Mouse (Mus musculus) CD8-positive naive resting alpha-beta T cell, adult 2 months (primary cell): Measurements from ENCODE around the gene Pth2.
A peak's percentile ranks its signal among the peaks of the same experiment; 100 is the strongest.
"Not testable (repeated sequence)": the region's sequence is repeated elsewhere in the genome, so short reads cannot be mapped to it uniquely, and the experiment has no call there.

Experiments
- DNase-seq, 2 experiments: peaks; one replicate each; pipeline ENCODE4 v3.0.0; 2022; ENCODE audit warnings: low read depth in 2 of 2, low spot score in 2 of 2

Gene Pth2

DNA sequence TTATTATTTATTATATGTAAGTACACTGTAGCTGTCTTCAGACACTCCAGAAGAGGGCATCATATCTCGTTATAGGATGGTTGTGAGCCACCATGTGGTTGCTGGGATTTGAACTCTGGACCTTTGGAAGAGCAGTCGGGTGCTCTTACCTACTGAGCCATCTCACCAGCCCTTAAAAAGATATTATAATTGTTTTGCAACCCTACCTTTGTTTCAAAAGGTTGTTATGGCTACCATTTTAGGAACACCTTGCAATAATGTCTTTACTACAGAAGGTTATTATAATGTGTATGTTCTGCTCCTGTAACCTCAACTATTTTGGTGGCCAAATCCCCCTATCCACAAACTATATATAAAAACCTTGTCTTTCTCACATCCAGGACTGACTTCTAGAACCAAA lies 27.7 kb upstream of the Pth2 start:
- DNase-seq, result not testable (repeated sequence)

DNA sequence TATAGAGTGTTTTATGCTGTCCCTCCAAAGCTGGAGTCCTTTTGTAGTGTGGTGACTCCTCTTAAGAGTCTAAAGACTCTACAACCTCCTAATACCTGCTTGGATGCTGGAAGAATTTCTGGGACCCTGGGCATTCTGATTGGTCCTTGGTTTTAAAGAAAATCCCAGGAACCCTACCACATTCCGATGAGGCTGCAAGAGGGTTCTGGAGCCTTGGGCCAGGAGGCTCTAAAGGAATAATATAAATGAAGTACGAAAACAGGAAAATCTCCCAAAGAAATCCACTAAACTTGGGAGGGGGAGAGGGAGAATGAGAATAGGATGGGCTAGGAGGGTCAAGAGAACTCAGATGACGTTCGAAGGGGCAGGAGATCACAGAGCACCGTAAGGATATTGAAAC lies 27.2 kb upstream of the Pth2 start:
- no peak for DNase-seq

DNA sequence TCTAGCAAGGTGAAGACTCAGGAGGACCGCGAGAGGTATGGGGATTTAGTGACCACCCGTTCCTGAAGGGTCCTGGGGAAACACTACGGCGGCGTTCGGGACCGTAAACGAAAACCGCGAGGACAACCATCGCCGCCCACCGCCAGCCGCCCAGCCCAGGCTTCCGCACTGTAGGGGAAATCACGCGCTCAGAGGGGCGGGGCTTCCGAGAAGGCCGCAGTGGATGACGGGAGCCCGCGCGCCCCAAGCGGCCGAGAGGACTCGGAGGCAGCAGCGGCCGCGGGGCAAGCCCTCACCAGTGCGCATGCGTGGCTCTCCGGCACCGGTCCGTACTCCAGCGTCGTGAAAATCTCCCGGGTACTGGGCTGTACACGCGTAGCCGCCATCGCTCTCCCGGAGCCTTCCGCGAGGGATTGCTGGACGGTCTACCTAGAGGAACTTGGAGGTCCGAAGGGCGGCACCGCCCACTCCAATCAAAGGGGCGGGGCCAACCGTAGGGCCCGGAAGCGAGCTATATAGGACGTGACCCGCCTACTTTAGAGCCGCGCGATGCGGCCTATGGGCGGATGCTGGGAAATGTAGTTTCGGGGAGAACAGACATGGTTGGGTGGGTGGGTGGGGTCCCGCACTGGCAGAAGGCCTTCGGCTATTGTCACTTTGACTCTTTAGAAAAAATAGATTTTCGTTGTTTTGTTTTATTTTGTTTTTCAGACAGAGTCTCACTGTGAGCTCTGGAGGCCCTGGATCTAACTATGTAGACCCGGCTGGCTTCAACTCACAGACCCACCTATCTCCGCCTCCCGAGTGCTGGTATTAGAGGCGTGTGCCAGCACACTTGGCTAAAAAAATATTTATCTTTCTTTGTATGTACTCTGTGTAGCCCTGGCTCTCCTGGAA lies 26.5 kb upstream of the Pth2 start, which contains the start of the genes Pih1d1 and Aldh16a1:
Gene Pih1d1, plus strand, starts transcription at position 208 of the 897 bp plus-strand sequence.
Gene Aldh16a1, minus strand, starts transcription at position 489 of the 897 bp plus-strand sequence.
- peak; percentile 96 to 98 for DNase-seq

DNA sequence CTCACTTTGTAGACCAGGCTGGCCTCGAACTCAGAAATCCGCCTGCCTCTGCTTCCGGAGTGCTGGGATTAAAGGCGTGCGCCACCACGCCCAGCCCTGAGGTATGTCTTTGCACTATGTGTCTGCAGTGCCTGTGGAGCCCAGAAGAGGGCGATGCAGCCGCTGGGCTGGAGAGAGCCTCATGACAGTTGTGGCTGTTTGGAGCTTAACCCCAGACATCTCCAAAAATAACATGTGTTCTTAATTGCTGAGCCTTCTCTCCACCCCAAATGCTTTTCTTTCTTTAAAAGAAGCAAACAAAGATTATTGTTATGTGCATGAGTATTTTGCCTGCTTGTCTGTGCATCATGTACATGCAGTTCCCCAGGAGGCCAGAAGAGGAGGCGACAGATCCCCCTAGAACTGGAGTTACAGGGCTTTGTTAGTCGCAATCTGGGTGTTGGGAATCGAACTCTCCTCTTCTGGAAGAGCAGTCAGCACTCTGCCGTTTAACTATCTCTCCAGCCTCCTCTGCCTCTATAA lies 25.7 kb upstream of the Pth2 start:
- peak; percentile 47 to 59 for DNase-seq

DNA sequence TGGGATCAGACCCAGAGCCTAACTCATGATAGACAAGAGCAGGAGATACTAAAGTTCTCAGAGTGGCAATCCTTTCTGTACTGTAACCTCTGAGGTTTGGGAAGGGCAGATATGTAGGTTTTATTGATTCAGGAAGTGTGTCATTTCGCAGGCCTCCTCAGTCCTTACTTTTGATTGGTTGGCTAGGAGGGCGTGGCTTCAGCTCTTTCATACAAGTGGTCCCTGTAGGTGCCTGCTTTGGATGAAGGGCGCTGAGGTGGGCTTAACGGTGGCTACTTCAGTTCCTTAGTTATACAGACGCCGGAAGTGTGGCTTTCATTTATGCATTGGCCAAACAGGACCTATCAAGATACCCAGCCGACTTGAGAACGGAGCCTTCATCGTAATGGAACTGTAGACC lies 25.2 kb upstream of the Pth2 start:
- no peak for DNase-seq

DNA sequence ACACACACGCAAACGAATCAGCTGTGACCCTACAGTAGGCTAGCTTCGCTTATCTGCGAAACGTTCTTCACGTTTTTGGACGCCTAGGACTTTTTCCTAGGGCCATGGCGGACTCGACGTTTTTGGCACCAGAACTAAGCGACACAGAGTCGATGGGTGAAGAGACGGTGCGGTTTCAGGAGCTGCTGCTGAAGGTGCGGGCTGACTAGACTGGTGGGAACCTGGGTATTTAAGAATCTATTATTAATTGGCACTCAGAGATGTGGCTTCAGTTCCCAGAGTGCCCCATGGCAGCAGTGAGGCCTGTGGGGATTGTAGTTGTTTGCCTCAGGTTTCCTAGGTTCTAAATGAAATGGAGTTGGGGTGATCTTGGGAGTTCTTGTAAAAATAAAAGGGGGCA lies 24.6 kb upstream of the Pth2 start:
- DNase-seq, result no peak

DNA sequence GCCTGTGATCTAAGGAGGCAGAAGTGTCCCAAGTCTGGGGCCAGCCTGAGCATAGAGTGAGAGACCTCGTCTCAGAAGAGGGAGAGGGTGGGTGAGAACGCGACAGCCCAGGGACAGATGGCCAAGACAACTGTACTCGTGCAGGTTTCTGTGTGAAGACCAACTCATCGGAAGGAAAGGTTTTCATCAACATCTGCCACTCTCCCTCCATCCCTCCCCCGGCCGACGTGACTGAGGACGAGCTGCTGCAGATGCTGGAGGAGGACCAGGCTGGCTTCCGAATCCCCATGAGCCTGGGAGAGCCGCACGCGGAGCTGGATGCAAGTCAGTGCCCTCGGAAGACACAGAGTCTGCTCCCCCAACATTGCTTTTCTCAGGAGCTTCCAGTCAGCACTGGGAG lies 23.3 kb upstream of the Pth2 start:
- no peak for DNase-seq

DNA sequence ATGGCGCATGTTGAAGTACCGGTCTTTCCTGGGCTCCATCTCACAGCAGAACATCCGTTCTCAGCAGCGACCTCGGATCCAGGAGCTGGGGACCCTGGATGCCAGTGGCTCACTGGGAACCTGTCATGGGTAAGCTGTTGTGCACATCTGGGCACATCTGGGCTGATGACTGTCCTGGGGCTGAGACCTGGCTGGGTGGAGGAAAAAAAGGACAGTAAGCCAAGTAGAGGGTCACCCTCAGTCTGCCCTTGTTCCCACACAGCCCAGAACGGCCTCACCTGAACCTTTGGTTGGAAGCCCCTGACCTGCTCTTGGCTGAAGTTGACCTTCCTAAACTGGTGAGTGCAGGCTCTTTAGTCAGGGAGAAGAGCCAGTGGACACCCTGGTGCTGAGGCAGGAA lies 21.8 kb upstream of the Pth2 start:
- no peak for DNase-seq

DNA sequence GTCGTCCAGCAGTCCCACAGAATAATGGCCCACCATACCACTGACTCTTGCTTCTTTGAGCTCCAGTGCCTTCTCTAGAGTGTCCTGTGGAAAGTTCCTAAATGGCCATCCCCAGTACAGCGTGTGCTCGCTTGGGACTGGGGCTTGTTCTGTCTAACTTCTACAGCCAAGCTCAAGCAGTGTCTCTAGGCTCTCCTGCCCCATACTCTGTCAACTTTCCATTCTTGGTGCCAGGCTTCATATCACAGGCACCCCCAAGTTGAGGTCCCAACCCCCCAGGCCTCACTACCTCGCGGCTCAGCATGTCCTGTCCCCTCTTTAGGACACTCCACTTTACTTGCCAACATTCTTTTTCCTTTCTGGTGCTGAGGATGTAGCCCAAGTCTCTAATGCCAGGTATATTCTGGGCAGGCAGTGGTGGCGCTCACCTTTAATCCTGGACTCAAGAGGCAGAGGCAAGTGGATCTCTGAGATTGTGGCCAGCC lies 20.4 kb upstream of the Pth2 start:
- no peak for DNase-seq

DNA sequence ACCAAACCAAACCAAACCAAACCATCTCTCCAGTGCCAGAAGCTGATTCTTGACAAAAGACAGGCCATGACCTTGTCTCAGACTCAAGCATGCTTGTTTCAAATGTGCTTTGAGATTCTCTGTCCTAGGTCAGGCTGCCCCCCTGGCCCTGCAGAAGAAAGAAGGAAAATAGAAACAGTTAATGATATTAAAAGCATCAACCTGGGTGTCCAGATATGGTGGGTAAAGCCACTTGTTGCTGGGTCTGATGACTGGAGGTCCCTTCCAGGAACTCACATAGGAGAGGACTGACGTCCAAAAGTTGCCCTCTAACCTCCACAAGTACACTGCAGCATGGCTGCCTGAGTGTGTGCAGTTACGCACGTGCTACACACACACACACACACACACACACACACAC lies 19.9 kb upstream of the Pth2 start:
- no peak for DNase-seq

DNA sequence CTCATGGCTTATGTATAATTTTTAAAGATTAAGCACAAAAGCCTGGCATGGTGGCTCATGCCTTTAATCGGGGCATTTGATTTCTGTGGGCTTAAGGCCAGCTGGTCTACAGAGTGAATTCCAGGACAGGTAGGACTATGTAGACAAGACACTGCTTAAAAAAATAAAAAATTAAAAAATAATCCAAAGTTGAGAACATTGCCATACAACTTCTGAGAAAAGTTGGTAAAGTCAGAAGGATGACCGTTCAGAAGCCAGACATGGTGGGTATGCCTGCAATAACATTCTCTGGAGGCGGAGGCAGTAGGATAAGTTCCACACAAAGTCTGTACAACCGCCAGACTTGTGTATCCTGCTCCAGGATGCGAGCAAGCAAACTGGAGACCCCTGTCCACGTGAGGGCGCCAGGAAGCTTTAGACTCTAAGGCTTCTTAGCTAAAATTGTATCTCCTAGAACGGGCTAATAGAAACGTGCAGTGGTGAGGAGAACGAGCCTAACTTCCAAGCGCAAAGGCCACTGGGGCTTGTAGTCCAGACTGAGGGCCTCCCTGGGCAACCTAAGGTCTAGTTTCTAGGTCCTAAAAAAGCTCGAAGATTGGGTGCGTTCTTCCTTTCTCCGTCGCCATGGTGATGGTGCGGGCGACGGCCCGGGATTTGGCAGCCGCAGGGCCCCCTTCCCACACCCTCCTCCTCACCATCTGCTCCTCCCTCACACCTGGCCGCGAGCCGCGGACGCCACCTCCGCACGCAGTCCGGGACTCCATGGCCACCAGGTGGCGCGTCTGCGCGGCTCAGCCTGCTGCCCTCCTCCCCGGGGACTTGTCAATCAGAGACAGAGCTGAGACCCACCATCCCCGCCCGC lies 19.0 kb upstream of the Pth2 start:
- DNase-seq, result peak; percentile 83 to 88

DNA sequence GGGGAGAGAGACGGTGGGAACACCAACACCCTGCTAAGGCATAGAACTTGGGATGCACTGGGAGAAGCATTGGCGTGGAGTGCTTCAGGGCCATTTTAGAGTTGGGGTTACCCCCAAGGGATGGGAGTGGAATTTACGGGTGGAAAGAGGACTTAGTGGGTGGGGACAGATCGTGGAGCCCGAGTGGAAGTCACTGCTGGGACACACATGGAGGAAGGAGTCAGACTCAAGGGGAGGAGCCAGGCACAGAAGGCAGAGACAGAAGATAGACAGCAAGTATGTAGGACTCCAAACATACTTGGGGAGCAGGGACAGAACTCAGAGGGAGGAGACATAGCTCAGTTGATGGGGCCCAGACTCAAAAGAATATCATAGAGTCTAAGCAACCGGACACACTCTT lies 18.2 kb upstream of the Pth2 start:
- DNase-seq, result no peak

DNA sequence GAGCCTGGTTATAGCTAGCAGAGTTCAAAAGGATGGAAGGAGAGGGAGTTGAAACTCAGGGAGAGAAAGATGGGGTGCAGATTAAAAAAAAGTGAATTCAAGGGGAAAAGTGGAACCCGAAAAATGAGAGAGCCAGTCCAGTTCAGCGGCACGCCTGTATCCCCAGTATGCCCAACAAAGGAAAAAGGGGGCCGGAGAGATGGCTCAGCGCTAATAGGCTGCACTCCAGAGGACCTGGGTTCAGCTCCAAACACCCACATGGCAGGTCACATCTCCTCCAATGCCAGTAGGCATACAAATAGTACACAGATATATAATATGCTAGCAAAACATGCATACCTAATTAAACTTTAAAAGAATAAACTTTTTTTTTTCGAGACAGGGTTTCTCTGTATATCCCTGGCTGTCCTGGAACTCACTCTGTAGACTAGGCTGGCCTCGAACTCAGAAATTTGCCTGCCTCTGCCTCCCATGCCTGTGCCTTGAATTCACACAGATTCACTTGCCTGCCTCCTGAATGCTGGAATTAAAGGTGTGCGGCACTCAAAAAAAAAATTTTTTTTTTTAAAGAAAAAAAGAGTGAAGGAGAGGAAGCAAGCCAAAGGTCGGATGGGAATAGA lies 17.7 kb upstream of the Pth2 start:
- no peak for DNase-seq

DNA sequence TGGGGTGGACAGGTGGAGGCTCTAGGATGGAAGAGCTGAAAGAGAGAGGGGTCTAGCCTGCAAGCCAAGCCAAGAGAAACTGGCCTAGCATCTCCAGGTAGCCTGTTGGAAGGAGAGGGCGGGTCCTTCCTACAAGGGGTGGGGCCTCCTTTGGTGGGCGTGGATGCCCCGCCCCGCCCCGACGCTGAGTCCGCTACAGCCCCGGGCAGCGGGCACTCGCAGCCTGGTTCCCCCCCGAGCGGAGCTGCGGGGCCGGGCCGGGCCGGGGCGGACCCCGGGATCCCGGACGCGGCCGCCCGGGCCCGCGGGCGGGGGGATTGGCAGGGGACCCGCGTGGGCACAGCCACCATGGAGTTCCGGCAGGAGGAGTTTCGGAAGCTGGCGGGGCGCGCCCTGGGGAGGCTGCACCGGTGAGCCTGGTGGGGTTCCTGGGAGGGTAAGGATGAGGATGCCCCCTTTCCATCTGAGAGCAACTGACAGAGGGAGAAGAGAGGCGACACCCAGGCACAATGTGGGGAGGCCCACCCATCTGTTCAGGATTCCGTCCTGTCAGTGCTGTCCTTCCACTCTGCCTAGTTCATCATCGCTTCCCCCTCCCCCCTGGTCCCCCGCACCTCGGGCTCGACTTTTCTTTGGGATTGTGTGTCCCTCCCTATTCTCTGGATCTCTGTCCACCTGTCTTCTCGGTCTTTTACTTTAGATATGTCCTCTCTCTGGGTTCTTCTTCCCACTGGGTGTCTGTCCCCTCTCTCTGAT lies 16.9 kb upstream of the Pth2 start, which contains the start of gene Slc17a7:
Gene Slc17a7, plus strand, starts transcription at position 215 of the 756 bp plus-strand sequence.
- peak in 1 of 2 experiments; percentile 23 for DNase-seq

DNA sequence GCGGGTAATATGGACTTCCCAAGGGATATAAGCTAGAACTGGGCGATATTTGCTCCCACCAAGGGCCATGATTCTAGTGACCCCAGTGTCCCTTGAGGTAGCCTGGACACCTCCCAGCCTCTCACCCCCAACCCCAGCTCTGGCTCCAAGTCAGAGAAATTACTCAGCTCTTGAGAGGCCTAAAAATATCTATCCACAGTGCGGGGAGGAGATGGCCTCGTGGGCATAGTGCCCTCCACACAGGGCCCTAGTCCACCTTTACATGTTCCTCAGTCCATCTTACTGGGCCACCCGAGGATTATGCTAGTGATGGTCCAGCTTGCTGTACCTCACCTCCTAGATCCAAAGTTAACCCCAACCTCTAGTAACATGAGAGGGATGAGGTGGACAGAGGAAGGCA lies 16.0 kb upstream of the Pth2 start:
- DNase-seq, result no peak

DNA sequence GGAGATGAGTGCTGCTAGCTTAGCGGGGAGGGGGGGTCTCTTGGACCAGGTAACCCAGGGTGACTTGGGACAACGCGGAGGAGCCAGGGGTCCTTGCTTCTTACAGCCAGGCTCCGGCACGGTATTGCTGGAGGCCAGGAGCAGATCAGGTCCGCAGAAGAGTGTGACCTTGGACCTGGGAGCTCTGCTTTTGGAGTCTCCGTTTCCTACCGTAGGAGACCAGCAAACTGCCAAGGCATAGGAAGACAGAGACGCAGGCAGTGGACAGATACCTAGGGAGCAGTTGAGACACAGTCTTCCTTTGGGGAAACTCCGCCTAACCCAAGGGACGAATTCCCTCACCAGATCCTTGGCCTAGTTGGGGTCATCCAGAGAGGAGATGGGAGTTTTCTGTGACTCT lies 15.1 kb upstream of the Pth2 start:
- DNase-seq, result no peak

DNA sequence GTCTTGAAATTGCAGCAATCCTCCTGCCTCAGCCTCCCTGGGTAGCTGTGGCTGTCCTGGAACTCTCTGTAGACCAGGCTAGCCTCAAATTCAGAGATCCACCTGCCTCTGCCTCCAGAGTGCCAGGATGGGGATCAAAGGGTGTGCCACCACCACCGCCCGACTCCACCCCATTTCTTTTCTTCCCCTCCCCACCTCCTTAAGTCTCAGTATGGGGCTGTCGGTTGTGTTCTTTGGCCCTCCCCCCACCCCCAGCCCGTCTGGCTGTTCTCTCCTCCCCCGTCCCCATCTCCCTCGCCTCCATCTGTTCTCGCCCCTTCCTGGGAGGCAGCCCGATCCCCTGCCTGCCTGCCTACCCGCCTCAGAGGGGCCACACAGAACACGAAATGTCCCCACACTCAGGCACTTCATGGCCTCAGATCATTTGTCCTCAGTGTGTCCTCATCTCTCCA lies 13.8 kb upstream of the Pth2 start:
- DNase-seq, result no peak

DNA sequence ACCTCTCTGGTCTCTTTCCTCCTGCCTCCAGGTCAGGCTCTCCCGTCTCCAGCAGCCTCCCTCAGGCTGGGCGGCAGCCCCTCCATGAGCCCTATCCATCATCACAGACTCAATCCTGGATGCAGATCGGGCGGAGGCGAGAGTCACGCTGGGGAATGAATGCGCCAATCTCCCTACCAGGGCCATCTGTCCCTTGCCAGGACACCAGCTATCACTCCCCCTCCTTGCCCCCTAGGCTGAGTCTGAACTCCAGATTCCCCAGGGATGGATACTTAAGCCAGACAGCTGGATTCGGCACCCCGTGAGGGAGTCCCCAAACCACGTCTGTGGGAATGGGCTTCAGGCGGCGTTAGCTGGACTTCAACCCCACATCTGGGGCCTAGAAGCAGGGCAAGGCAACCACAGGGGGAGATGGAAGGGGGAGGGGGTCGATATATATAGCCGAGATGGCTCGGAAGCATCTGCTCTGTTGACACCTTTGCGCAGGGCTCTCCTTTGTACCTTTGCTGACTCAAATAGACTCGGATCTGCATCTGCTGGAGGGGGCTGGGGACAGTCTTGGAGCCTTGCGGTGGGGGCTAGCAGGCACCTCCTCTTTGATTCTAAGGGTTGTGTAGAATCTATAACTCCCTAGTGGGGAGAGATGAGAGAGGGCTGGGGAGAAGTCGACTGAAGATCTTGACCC lies 12.9 kb upstream of the Pth2 start:
- DNase-seq, result no peak

DNA sequence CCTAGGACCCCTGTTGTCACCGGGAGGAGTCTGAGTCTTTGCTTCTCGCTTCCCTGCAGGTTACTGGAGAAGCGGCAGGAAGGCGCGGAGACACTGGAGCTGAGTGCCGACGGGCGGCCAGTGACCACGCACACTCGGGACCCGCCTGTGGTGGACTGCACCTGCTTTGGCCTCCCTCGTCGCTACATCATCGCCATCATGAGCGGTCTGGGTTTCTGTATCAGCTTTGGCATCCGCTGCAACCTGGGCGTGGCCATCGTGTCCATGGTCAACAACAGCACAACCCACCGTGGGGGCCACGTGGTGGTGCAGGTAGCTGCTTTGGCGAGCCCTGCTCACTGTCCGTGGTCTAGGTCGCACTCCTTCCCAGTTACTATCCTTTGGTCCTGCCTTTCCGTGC lies 12.1 kb upstream of the Pth2 start:
- DNase-seq, result no peak

DNA sequence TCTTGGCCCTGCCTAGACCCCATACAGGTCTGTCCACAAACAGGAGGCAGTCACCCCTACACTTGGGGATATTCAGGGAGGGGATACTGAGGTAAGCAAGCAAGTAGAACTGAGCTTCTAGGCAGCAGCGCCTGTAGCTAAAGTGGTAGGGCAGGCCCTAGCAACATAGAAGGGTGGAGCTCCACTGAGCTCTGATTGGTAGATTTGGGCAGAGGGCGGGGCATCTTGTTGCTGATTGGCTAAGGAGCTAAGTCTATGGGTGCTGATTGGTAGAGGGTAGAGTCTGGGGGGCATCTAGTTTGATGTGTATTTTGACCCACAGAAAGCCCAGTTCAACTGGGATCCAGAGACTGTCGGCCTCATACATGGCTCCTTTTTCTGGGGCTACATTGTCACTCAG lies 11.3 kb upstream of the Pth2 start:
- DNase-seq, result no peak
